Mouse (Mus musculus) ES-Bruce4 (cell line): Measurements from ENCODE around the gene Fshb. TPM values are rescaled to one million over a fixed set of nuclear protein-coding genes. Genes with fewer than 3 reads are reported as not detected.

ENCODE experiments used
- H3K27ac ChIP-seq: 2 replicates; pipeline ENCODE4 v1.5.1; 2012; ENCODE audit warnings: low read length, inconsistent platforms; ENCODE audit not compliant: insufficient read depth
- H3K27me3 ChIP-seq: 2 replicates; pipeline ENCODE4 v1.6.1; 2012; ENCODE audit warnings: mild to moderate bottlenecking, low read length, inconsistent platforms; ENCODE audit not compliant: control insufficient read depth, poor library complexity, insufficient read depth, severe bottlenecking
- H3K36me3 ChIP-seq: 2 replicates; pipeline ENCODE4 v1.6.1; 2012; ENCODE audit warnings: inconsistent platforms, mild to moderate bottlenecking, low read length, moderate library complexity; ENCODE audit not compliant: control insufficient read depth, poor library complexity, insufficient read depth, severe bottlenecking
- H3K4me1 ChIP-seq: one replicate; pipeline ENCODE4 v1.8.1; 2011; ENCODE audit warnings: low read length; ENCODE audit not compliant: control insufficient read depth, insufficient read depth
- H3K4me3 ChIP-seq: 2 replicates; pipeline ENCODE4 v1.5.1; 2011; ENCODE audit warnings: low read depth, mild to moderate bottlenecking, low read length
- H3K9ac ChIP-seq: 2 replicates; pipeline ENCODE4 v1.6.1; 2012; ENCODE audit warnings: low read depth, mild to moderate bottlenecking, inconsistent platforms; ENCODE audit not compliant: poor library complexity, severe bottlenecking
- H3K9me3 ChIP-seq: replicated peaks from 2 replicates; pipeline ENCODE4 v1.6.1; 2012; ENCODE audit warnings: mild to moderate bottlenecking, low read length, inconsistent platforms; ENCODE audit not compliant: control insufficient read depth, poor library complexity, insufficient read depth, severe bottlenecking
- CTCF ChIP-seq: IDR thresholded peaks from one replicate; pipeline ENCODE4 v1.8.1; 2011; ENCODE audit warnings: low read depth, low read length
- EP300 ChIP-seq: IDR thresholded peaks from 2 replicates; pipeline ENCODE4 v1.6.1; 2011; ENCODE audit warnings: low read depth, low read length; ENCODE audit not compliant: insufficient read depth
- POLR2A ChIP-seq: IDR thresholded peaks from one replicate; pipeline ENCODE4 v1.8.1; 2011; ENCODE audit warnings: low read length; ENCODE audit not compliant: insufficient read depth
- polyA plus RNA-seq: library from polyadenylated mRNA; stranded (reverse); fragments of >200 nt; gene quantifications from 2 replicates; pipeline ENCODE4 v1.2.4, GENCODE M21; 2011; ENCODE audit warnings: low read depth; ENCODE audit not compliant: missing spikeins, insufficient read depth, insufficient read length

Fshb gene
- polyA plus RNA-seq, 1 experiment = not detected

DNA sequence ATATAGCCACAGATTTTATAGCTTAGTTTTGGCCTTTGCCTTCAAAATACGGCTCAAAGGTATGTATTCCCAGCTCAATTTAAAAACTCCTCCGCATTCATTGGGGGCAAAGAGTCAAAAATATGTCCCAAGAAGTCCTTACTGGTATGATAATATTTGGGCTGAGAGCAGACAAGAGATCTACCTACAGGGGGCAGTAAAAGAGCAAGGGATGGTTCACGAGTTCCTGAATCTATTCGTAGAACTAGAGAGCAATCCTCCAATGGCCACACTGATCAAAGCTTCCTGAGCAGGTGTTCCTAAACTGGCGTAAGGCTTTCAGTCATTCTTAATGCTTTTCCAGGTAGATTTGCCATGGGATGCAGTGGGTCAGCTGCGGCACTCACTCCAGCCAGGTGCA lies 49.3 kb downstream of the Fshb start:
- Histone ChIP-seq H3K4me3 (no peak overlapping the region), H3K27me3 (no peaks in the 10 kb centered on the region; the same call in 1 of the 2 replicates), H3K9me3 (no peaks in the 10 kb centered on the region), H3K9ac (no peak overlapping the region), H3K36me3 (no peaks in the 10 kb centered on the region), H3K27ac (no peak overlapping the region), H3K4me1 (no peaks in the 10 kb centered on the region)
- TF ChIP-seq POLR2A (no peak), CTCF (no peak), EP300 (no peak)

DNA sequence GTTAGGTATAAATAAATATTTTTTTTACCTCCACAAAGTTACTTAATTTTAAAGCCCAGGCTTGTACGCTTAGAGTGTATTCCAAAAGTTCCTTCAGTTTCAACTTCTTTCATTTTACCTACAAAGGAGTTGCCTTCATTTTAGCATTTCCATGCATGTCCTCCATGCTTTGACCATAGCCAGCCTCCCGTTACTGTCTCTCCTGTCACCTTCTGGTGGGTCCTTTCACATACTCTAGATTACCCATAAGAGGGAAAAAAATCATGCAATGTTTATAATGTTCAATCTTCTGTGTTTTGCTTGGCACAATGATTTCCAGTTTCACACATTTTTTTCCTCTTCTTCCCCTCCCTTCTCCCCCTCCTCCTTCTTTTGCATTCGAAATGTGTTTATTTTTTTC lies 53.1 kb downstream of the Fshb start:
- Histone ChIP-seq H3K27me3 (no peaks in the 10 kb centered on the region; the same call in 1 of the 2 replicates), H3K9me3 (no peaks in the 10 kb centered on the region), H3K9ac (no peak overlapping the region), H3K36me3 (no peaks in the 10 kb centered on the region), H3K27ac (no peak overlapping the region), H3K4me3 (no peak overlapping the region), H3K4me1 (no peaks in the 10 kb centered on the region)
- TF ChIP-seq POLR2A (no peak), CTCF (no peak), EP300 (no peak)

Other genes with a start within 250 kb of the Fshb start
- 51.5 and 53.8 TPM in 2 replicates for gene Arl14ep, start 85.2 kb downstream of the Fshb start, polyA plus RNA-seq
- gene Kcna4, start 231.0 kb upstream of the Fshb start, polyA plus RNA-seq = not detected in 2 replicates